ENCODE assay signal across 9 mouse cellular contexts in the genomic region with DNA sequence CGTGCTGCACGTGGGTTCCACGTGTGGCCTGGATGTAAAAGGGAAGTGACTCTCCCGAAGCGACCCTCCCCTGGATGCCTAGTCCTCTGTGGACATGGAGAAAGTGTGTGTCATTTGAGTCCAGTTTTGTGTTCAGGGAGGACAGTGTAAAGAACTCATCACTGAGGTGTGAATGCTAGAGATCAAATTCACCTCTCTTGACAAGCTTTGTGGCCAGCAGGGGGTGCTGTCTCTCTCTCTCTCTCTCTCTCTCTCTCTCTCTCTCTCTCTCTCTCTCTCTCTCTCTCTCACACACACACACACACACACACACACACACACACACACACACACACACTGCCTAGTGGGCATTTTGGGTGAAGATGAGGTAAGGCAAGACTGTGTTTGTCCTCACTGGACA.
DNase-seq lines count a peak whose midpoint lies in the region; ATAC-seq and TF ChIP-seq lines count a peak whose summit lies in the region.
"Had no signal": no experiment of that assay in that cellular context is flagged by ENCODE, and none has a peak within 500 bp of the region (broad histone marks: within the 10 kb centered on the region; RNA-seq: fewer than 3 reads in every experiment).

No protein-coding gene starts in this region.

- no peaks in the 10 kb centered on the region for H3K36me3 ChIP-seq in kidney, embryonic 14.5 days (ENCODE audit: control insufficient read depth, insufficient read depth, low read length)
- no peaks in the 10 kb centered on the region for H3K36me3 ChIP-seq in CH12.LX (replicated peaks in 1 of 2; ENCODE audit: control insufficient read depth in 1 of 2, insufficient read depth in 1 of 2, low read length in 1 of 2)

- H3K79me2 ChIP-seq in CH12.LX (replicated peaks; ENCODE audit: control insufficient read depth, extremely low read depth, insufficient read depth, poor library complexity, severe bottlenecking): no peaks in the 10 kb centered on the region

- no peak overlapping the region for H3K4me3 ChIP-seq in kidney, embryonic 14.5 days (ENCODE audit: low read length)
- H3K4me3 ChIP-seq in CH12.LX (replicated peaks in 1 of 3; ENCODE audit: low read depth in 2 of 3, low read length in 2 of 3, poor library complexity in 1 of 3): no peak overlapping the region
- H3K4me3 ChIP-seq: myocyte had no signal

- in situ Hi-C loops in CH12.LX (cut with MboI; ENCODE audit: low pct_ligation_motif_present, low pct_unique_long_range_greater_than_20kb, low sequenced_read_pairs): no loop called here

- ATAC-seq in kidney, embryonic 14.5 days (ENCODE audit: low FRiP score, low TSS enrichment): no peak

- TF ChIP-seq EP300 in CH12.LX (IDR thresholded peaks at IDR 0.05; ENCODE audit: low read length): no peak

- H3K9me3 ChIP-seq in kidney, embryonic 14.5 days (ENCODE audit: control insufficient read depth, low read length): no peaks in the 10 kb centered on the region
- H3K9me3 ChIP-seq in CH12.LX (replicated peaks; ENCODE audit: low read length): no peaks in the 10 kb centered on the region

- H3K4me2 ChIP-seq in kidney, embryonic 14.5 days (replicated peaks; ENCODE audit: low read depth, low read length): no peak overlapping the region
- H3K4me2 ChIP-seq in CH12.LX (ENCODE audit: insufficient read depth, low read depth, poor library complexity, severe bottlenecking): no peak overlapping the region

- H3K9ac ChIP-seq in kidney, embryonic 14.5 days (ENCODE audit: low read depth, low read length): no peak overlapping the region
- no peak overlapping the region for H3K9ac ChIP-seq in CH12.LX (ENCODE audit: insufficient read depth, low read depth)

- no peaks in the 10 kb centered on the region for H3K27me3 ChIP-seq in kidney, embryonic 14.5 days (ENCODE audit: control insufficient read depth, insufficient read depth, low read length)
- peaks cover 75% of the 10 kb centered on the region for H3K27me3 ChIP-seq in CH12.LX (replicated peaks)

- no peak for TF ChIP-seq POLR2A in CH12.LX (IDR thresholded peaks at IDR 0.05; ENCODE audit: low read depth, low read length)

- H3K4me1 ChIP-seq in kidney, embryonic 14.5 days (ENCODE audit: control insufficient read depth, insufficient read depth, low read length): no peaks in the 10 kb centered on the region
- no peaks in the 10 kb centered on the region for H3K4me1 ChIP-seq in CH12.LX (ENCODE audit: control insufficient read depth in 1 of 2, insufficient read depth in 2 of 2)

- peak; percentile 20 for TF ChIP-seq RAD21 in CH12.LX (IDR thresholded peaks at IDR 0.05; ENCODE audit: low read depth, low read length)

- 77% methylated on average over 5 of the region's 5 CpGs for WGBS in kidney, embryonic 14.5 days

- peak; percentile 12 to 57; a peak in 2 of 4 replicates for TF ChIP-seq CTCF in CH12.LX (conservative IDR thresholded peaks at IDR 0.05 in 1 of 2, IDR thresholded peaks at IDR 0.05 in 1 of 2; ENCODE audit: low read depth in 2 of 2, low read length in 2 of 2)

- dilution Hi-C loops in CH12.LX (cut with MboI; ENCODE audit: extremely low pct_ligation_motif_present, extremely low pct_unique_long_range_greater_than_20kb, low sequenced_read_pairs): no loop called here

- no peak overlapping the region for H3K27ac ChIP-seq in kidney, embryonic 14.5 days (ENCODE audit: low read depth, low read length)
- H3K27ac ChIP-seq in CH12.LX (ENCODE audit: insufficient read depth, low read depth): no peak overlapping the region

- DNase-seq in cerebellum, adult 11 months: peak; percentile 41
- DNase-seq in cerebellum, adult 9-10 months: no peak
- peak; percentile 49 for DNase-seq in kidney, postnatal 10 days
- peak; percentile 28 for DNase-seq in CH12.LX (ENCODE audit: extremely low read depth)
- DNase-seq in frontal cortex, postnatal 25 days (ENCODE audit: low spot score in 2 of 2): peak; percentile 45 to 64
- peak; percentile 95 for DNase-seq in right cerebral cortex, postnatal 4 days
- DNase-seq in spleen, postnatal 4 days (ENCODE audit: low spot score in 2 of 2): no peak

TF ChIP-seq in CH12.LX, 34 proteins besides CTCF, POLR2A, EP300 and RAD21:
- TF ChIP-seq SMC3 (IDR thresholded peaks at IDR 0.05; ENCODE audit: low read depth, low read length) (peak; percentile 47), ELF1 (IDR thresholded peaks at IDR 0.05; ENCODE audit: low read depth, low read length) (no peak)

Comparison
In these comparisons a context has a peak if more than half of its experiments do, and no peak if none do; other contexts are left out.
1. DNase-seq: peak in cerebellum, adult 11 months (single experiment), kidney, postnatal 10 days (single experiment), CH12.LX (single experiment), frontal cortex, postnatal 25 days (2 of 2) and right cerebral cortex, postnatal 4 days (single experiment); none in cerebellum, adult 9-10 months (single experiment) and spleen, postnatal 4 days (0 of 2).